Mouse (Mus musculus) bone marrow, adult 2 months (tissue): ENCODE data around the gene Tipin. TPM values are rescaled to one million over a fixed set of nuclear protein-coding genes. Genes with fewer than 3 reads are reported as not detected.
A peak's percentile ranks its signal among the peaks of the same experiment; 100 is the strongest.

ENCODE experiments used
- H3K27ac ChIP-seq: fragments of 200-500 bp; 2 replicates; pipeline ENCODE4 v1.5.1; 2012; ENCODE audit warnings: low read depth, mild to moderate bottlenecking, control low read depth, inconsistent platforms, low read length; ENCODE audit not compliant: control insufficient read depth, poor library complexity, insufficient read depth
- H3K4me1 ChIP-seq: fragments of 200-500 bp; 2 replicates; pipeline ENCODE4 v1.6.1; 2011; ENCODE audit warnings: low read length; ENCODE audit not compliant: control insufficient read depth, insufficient read depth
- H3K4me3 ChIP-seq: fragments of 200-500 bp; replicated peaks from 2 replicates; pipeline ENCODE3; 2011; ENCODE audit warnings: mild to moderate bottlenecking, low read depth, low read length, control low read depth; ENCODE audit not compliant: control insufficient read depth
- CTCF ChIP-seq: fragments of 200-500 bp; IDR thresholded peaks from 2 replicates; pipeline ENCODE4 v1.5.1; 2011; ENCODE audit warnings: low read length, control low read depth; ENCODE audit not compliant: control insufficient read depth, insufficient read depth
- POLR2A ChIP-seq: fragments of 200-500 bp; IDR thresholded peaks from 2 replicates; pipeline ENCODE4 v1.6.1; 2011; ENCODE audit warnings: low read depth, mild to moderate bottlenecking, control low read depth, low read length, borderline replicate concordance; ENCODE audit not compliant: control insufficient read depth
- WGBS: fragments of 180-500 bp; shearing (Covaris S2); methylation state at CpG from one replicate; pipeline ENCODE4 v1.1.7; 2018; 5-methylcytosine and 5-hydroxymethylcytosine counted together
- polyA plus RNA-seq: library from polyadenylated mRNA; stranded (reverse); fragments of >200 nt; gene quantifications from 2 replicates; pipeline ENCODE4 v1.2.4, GENCODE M21; 2011; ENCODE audit warnings: low replicate concordance; ENCODE audit not compliant: missing spikeins, insufficient read depth, insufficient read length

The Tipin gene
- polyA plus RNA-seq, 1 experiment = 82.0 TPM

DNA sequence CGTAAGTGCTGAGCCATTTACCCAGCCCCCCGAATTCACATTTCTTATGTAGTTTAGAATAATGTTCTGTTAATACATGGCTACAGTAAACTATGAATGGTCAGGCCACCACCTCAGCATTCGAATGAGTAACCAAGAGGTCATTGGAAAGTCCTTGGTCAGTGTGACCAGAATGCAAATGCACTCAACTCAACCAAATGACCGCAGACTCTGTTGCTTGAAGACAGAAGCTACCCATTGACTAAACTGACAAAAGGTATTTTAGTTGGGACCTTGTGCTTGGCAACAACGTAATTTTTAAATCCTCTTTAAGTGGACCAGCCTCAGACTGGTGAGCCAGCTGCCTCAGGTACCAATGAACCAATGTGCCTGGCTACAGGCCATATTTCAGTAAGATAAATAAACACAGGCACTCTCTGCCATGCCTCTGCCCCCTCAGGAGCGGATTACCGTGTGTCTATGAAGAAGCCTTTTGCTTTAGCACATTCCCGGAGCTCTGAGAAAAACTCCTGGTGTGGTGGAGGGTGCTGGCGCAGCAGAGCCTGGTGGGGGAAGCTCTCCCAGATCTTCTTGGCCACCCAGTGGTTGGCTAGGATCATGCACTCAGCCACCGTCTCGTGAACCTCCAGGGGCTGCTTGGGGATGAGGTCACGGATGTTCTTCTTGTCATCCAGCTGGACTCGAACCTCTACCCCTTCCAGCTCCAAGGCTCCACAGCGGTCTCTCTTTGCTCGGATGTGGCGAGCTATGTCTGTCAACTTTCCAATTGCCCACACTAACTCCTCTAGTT, 29.8 kb downstream of the Tipin start:
- Histone ChIP-seq H3K4me3 (no peak overlapping the region), H3K4me1 (no peaks in the 10 kb centered on the region), H3K27ac (no peak overlapping the region)
- TF ChIP-seq CTCF (no peak; the same call in 1 of the 2 replicates), POLR2A (no peak)
- 85% methylated on average over 16 of the region's 16 CpGs for WGBS

DNA sequence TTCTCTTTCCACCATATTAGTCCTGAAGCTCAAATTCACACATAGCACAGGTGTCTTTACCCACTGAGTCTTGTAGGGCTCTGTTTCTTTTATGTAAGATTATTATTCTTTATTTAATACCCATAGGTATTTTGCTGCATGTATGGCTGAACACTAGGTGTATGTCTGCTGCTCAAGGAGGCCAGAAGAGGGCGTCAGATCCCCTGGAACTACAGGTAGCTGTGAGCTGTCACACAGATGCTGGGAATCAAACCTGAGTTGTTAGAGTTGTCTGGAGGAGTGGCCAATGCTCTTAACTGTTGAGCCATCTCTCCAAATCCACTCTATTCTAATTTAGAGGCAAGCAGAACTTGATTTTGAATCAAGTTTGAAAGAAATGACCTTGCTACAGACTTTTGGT, 30.7 kb downstream of the Tipin start:
- WGBS = 67% methylated on average over 1 of the region's 1 CpGs
- H3K27ac ChIP-seq = no peak overlapping the region
- H3K4me3 ChIP-seq = no peak overlapping the region
- no peaks in the 10 kb centered on the region for H3K4me1 ChIP-seq
- TF ChIP-seq CTCF = peak; percentile 20; the same call in 1 of the 2 replicates
- no peak for TF ChIP-seq POLR2A

DNA sequence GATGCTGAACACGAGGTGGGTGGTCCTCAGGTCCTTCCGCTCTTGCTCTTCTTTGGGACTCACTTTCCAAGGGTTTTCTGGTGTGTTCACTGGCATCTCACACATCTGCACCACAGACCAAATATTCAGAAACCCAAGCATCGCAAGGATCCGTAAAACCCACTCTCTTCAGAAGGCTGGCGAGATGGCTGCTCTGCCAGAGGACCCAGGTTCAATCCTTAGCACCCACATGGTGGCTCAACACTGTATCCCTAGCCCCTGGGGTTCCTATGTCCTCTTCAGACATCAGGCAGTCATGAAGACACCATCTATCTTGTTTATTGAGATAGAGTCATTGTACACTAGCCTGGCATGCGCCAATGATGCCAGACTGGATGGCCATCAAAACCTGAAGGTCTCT, 33.3 kb downstream of the Tipin start:
- no peak overlapping the region for H3K27ac ChIP-seq
- no peak overlapping the region for H3K4me3 ChIP-seq
- H3K4me1 ChIP-seq = no peaks in the 10 kb centered on the region
- TF ChIP-seq POLR2A = no peak
- no peak for TF ChIP-seq CTCF
- 86% methylated on average over 6 of the region's 6 CpGs for WGBS

DNA sequence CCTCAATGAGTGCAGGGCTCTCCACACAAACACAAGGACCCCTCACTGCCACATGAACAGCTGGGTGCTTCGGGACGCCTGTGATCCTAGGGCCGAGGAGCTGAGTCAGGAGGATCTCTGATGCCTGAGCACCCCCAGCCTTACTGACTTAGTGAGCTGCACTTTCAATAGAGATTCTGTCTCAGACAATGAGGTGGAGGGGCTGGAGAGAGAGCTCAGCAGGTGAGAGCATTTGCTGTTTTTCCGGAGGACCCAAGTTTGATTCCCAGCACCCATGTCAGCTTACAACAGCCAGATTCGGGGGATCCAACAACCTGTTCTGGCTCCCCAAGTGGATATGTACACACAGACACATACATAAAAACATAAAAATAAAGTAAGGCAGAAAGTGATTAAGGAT, 35.6 kb downstream of the Tipin start:
- H3K4me1 ChIP-seq = no peaks in the 10 kb centered on the region
- TF ChIP-seq POLR2A (no peak), CTCF (no peak)
- no peak overlapping the region for H3K4me3 ChIP-seq
- no peak overlapping the region for H3K27ac ChIP-seq
- 91% methylated on average over 5 of the region's 5 CpGs for WGBS

DNA sequence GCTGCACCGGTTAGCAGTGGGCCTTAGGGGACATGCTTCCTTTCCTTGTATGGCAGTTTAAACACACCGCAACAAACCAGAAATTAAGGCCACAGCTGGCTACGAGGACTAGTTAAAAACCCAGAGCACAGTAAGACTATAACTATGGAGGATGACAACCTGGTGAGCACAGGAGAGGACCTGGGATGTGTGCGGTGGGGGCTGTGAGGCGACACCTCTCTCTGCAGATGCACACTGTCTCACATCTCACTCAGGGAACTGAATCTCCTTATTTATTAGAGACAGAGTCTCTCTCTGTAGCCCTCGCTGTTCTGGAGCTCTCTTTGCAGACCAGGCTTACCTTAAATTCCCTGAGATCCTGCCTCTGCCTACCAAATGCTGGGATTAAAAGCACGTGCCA, 42.6 kb downstream of the Tipin start:
- no peak for TF ChIP-seq POLR2A
- no peak for TF ChIP-seq CTCF
- H3K4me3 ChIP-seq = no peak overlapping the region
- H3K4me1 ChIP-seq = no peaks in the 10 kb centered on the region
- no peak overlapping the region for H3K27ac ChIP-seq
- 89% methylated on average over 7 of the region's 7 CpGs for WGBS

DNA sequence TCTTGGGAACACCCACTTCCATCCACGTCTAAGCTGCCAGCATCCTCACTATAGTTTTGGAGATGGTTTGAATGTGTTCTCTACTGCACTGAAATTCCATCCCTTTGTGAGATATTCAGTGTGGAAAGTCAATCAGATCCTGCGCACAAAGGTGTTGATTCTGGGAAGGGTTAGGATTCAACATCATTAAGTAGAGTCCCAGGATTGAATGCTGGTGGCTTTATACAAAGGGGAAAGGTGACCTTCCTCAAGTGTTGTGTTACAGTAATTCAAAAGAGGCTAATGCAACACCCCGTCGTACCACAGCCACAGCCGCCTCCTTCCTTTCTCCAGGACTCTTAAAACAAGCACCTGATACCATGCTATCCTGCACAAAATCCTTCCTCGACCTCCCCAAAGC, 54.4 kb downstream of the Tipin start:
- TF ChIP-seq POLR2A (no peak), CTCF (no peak)
- H3K4me3 ChIP-seq = no peak overlapping the region
- WGBS = 87% methylated on average over 6 of the region's 6 CpGs
- no peak overlapping the region for H3K27ac ChIP-seq
- H3K4me1 ChIP-seq = no peaks in the 10 kb centered on the region; the same call in 1 of the 2 replicates

DNA sequence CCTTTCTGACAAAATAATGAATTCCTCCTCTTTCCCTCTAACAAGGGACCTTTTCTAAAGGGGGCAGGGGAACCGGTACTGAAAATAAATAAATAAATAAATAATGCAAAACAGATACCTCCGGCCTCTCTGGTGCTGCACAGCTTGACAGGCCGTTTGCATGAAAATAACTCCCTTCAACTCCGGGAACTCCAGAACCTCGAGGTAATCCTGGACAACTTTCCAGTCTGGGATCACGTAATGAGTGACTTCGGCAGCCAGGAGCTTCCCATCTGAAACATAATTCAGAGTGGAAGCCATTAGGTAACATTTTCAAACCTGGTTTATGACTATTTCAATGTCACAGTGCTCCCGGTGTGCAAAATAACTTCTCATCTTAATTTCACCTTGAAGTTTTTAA, 58.0 kb downstream of the Tipin start:
- Histone ChIP-seq H3K4me1 (no peaks in the 10 kb centered on the region; the same call in 1 of the 2 replicates), H3K27ac (no peak overlapping the region), H3K4me3 (no peak overlapping the region)
- WGBS = 80% methylated on average over 8 of the region's 8 CpGs
- TF ChIP-seq POLR2A (no peak), CTCF (no peak)

DNA sequence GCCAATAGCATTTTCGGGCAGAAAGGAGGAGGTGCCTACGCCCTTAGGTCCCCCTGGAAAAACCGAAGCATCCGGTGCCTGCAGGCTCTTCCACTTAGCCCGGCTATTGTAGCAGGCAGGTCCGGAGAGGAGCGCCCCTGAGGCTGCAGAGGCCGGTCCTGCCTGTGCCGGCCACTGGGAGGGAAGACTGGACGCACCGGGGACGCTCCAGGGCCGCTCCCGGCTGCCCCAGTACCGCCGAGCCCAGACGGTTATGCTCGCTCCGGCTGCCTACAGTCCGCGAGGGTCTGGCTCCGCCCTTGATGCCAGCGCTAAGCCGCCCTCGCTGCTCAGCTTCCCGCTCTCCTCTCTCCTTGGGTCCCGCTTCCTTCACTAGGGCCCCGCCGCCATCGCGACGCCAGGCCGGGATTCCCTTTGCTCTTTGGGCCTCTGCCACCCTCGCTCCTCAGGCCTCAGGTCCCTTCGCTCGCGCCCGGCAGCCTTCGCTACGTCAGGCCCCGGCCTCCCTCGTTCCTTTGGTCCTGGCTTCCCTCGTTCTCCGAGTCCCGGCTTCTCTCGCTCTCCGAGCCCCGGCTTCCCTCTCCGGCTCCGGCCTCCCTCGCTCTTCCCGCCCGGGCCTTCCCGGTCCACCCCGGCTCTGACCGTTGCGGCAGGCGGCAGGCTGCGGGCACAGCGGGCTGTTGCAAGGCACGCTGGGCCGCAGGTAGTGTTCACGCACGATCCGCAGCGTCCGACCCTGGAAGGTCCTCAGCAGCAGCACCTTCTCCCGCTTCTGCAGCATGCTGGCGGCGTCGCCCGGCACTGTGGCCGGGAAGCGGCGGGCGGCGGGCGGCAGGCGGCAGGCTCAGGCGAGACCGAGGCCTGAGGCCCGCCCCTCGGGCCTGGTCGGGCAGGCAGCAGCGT, 59.2 kb downstream of the Tipin start:
- Histone ChIP-seq H3K27ac (peak overlapping the region; percentile 94), H3K4me1 (no peaks in the 10 kb centered on the region; the same call in 1 of the 2 replicates)
- under 1% methylated on average over 85 of the region's 85 CpGs for WGBS

More for the DNA sequence above, 59.2 kb downstream of the Tipin start:
- H3K4me3 ChIP-seq = peak overlapping the region; percentile 72
- TF ChIP-seq CTCF (no peak), POLR2A (peak; percentile 65; the same call in 1 of the 2 replicates)
